Mouse (Mus musculus) induced T-regulatory cell, adult 2 months (primary cell): ENCODE data around the gene Lig1.

Experiments
- DNase-seq: peaks from one replicate; pipeline ENCODE4 v3.0.0-alpha.2; 2012; ENCODE audit warnings: low read depth

The Lig1 gene

DNA sequence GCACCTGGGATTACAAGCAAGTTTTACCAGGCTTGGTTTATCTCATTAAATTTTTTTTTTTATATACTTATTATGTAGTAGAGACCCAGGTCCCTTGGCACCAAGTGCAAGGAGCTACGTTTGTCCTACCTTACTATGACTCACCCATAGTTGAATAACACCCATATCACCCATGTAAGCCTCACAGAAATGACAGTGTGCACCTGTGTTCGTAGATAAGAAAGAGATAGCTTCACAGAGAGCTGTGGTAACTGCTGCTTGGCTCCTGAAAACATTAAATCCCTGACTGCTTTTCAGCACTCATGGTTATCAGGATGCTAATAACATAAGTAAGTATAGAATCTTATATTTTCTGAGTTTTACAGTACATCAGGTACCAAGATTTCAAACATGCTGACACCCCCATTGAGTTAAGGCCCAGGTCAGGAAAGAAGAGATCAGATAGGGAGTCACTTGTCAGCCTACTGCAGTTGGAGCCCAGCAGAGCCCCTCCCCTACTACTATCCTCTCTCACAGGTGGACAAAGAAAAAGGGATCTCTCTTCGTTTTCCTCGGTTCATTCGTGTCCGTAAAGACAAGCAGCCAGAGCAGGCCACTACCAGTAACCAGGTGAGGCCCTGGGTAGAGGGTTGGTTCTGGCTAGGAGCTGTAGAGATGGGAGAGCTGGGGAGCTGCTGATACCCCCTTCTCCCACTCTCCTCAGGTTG lies 33.6 kb downstream of the Lig1 start:
- DNase-seq, result no peak

DNA sequence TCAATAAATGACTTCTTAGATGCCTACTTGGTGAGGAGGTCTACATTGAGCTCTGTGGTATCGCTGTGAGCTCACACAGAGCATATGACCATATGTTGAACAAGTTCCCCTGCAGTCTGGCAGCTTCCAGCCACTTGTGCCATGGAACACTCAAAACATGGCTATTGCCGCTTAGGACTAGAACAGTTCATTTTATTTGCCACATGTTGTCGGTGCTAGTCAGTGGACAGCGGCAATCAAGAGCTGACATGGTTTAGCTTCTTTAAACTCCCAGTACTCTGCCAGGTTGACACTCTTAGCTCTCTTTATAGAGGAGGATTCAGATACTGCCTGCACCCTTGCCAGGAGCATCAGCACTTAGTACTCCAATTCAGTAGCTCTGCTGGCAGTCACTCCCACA lies 34.3 kb downstream of the Lig1 start:
- DNase-seq, result no peak

DNA sequence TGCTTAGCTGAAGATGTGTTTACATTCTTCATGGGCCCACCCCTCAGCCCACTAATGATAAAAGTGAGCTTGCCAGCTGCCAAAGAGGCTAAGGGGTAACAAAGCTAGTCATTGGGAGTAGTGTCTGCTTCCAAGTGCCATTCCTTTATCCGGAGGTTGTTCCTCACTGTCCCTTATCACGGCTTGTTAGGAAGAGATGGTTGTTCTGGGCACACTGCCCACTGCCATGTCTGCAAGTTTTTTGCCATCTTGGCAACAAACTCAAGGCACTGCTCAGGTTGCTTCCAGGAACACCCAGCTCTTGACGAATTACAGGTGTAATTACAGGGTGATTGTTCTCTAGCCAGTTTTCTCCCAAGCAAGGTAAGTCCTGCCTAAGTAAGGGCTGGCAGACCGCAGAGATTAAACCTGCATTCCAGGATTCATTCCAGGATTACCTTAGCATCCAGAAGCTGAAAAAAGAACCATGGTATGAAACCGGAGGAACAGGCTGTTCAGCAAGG lies 37.1 kb downstream of the Lig1 start:
- DNase-seq, result no peak

DNA sequence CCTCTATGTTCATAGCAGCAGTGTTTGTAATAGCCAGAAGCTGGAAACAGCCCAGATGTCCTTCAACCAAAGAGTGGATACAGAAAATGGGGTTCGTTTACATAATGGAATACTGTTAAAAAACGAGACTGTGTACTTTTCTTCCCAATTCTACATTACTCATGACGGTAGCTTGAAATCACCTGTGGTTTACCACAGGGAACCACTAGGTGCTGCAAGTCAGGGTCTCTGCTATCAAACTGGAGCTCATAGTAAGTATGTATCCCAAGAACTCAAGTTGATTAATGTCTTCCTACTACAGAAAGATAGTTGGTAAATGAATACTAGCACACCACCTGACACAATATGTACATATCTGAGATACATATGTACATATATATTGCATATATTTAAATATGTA lies 44.3 kb downstream of the Lig1 start:
- DNase-seq, result peak; percentile 8

DNA sequence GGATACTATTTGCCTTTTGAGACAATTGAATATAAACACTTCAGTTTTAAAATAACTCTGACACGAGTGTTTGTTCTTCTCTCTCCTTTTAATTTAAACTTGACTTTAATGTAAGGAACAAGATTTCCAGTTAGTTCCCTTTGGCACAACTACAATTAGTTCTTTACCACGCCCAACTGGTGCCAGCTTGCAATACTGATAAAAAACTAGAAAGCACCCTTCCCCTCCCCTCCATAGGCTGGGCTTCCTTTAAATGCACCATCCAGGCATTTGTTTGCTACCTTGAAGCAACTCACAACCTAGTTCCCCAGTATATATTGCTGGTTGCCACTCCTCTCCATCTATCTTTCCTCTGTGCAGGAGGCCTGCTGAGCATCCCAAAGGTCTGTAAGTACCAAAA lies 47.2 kb downstream of the Lig1 start, which contains the start of gene Pla2g4c:
Gene Pla2g4c, plus strand, starts transcription at position 340 of the 400 bp plus-strand sequence.
- DNase-seq, result no peak

DNA sequence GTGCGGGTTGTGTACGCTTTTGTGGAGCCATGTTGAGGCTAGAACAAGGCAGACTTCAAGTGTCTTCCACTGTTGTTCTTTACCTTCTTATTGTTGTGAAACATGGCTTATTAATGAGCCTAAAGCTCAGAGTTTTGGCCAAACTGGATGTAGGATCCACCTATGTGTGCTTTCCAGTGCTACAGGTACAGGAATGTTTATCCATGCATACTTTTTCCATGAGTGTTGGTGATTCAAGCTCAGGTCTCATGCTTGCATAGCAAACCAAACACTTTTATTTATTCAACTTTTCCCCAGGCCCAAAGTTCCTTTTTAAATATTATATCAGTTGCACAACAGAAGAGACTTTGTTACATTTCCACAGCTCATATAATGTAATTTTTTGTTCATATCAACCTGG lies 53.5 kb downstream of the Lig1 start:
- DNase-seq, result no peak

DNA sequence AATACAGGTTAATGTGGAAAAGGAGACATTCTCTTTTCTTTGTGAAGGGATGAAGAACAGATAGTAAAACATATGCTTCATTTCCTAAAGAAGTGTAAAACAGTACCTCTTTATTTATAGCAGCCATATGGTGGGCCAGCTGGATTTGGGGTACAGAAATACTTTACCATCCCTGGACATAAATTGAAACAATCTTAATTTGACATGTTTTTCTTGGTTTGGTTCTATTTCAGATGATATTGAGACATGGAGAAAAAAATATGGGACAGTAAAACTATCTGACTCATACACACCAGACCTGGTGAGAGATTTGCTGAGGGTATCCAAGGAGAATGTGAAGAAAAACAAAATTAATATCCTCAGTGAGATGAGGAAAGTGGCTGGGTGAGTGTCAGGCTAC lies 78.9 kb downstream of the Lig1 start:
- no peak for DNase-seq
